Mouse (Mus musculus) stomach, embryonic 16.5 days (tissue): ENCODE results near the gene Zfp319. TPM values are rescaled to one million over a fixed set of nuclear protein-coding genes. Genes with fewer than 3 reads are reported as not detected.

Experiments
- ATAC-seq: fragments of 200-750 bp; cut with Nextera tagmentation; 2 replicates; pipeline ENCODE4 v1.8.0; 2017; ENCODE audit warnings: moderate number of reproducible peaks, moderate TSS enrichment; ENCODE audit not compliant: insufficient read depth, low FRiP score
- H3K27ac ChIP-seq: fragments of 300-500 bp; sonication (generic); 2 replicates; pipeline ENCODE4 v1.5.1; 2014; ENCODE audit warnings: low read length
- H3K27me3 ChIP-seq: fragments of 300-500 bp; sonication (generic); 2 replicates; pipeline ENCODE4 v1.6.1; 2014; ENCODE audit warnings: low read length, control low read depth, mixed read lengths; ENCODE audit not compliant: control insufficient read depth, insufficient read depth
- H3K36me3 ChIP-seq: fragments of 300-500 bp; sonication (generic); 2 replicates; pipeline ENCODE4 v1.6.1; 2014; ENCODE audit warnings: low read length; ENCODE audit not compliant: control insufficient read depth, insufficient read depth
- H3K4me1 ChIP-seq: fragments of 300-500 bp; sonication (generic); 2 replicates; pipeline ENCODE4 v1.6.1; 2014; ENCODE audit warnings: low read length, control low read depth, mixed read lengths; ENCODE audit not compliant: control insufficient read depth, insufficient read depth
- H3K4me2 ChIP-seq: fragments of 300-500 bp; sonication (generic); 2 replicates; pipeline ENCODE4 v1.6.1; 2014; ENCODE audit warnings: low read depth, low read length, mixed read lengths
- H3K4me3 ChIP-seq: fragments of 300-500 bp; sonication (generic); replicated peaks from 2 replicates; pipeline ENCODE4 v1.5.1; 2014; ENCODE audit warnings: mild to moderate bottlenecking, low read length
- H3K9ac ChIP-seq: fragments of 300-500 bp; sonication (generic); 2 replicates; pipeline ENCODE4 v1.6.1; 2014; ENCODE audit warnings: low read length
- H3K9me3 ChIP-seq: fragments of 300-500 bp; sonication (generic); replicated peaks from 2 replicates; pipeline ENCODE4 v1.6.1; 2016; ENCODE audit warnings: low read length, control low read depth; ENCODE audit not compliant: control insufficient read depth
- WGBS: fragments of 180-500 bp; shearing (Covaris S2); extraction: QIAGEN DNeasy Blood & Tissue Kit; methylation state at CpG from one replicate; pipeline ENCODE4 v1.1.7; 2014; 5-methylcytosine and 5-hydroxymethylcytosine counted together
- polyA plus RNA-seq: library from polyadenylated mRNA; unstranded; fragments of >200 nt; fragmentation: Nextera tagmentation; extraction: Ambion mirVana; gene quantifications from 2 replicates; pipeline ENCODE4 v1.2.1, GENCODE M21; 2015

Gene Zfp319
- polyA plus RNA-seq, 1 experiment from 2014 or later, result 7.0 TPM

- WGBS, result 57% methylated on average over 12 of the region's 12 CpGs
- H3K27ac ChIP-seq, result no peak overlapping the region
Observed at GRCm38 (mm10) chr8:95373389-95374002, 41.7 kb upstream of the Zfp319 start.

DNA sequence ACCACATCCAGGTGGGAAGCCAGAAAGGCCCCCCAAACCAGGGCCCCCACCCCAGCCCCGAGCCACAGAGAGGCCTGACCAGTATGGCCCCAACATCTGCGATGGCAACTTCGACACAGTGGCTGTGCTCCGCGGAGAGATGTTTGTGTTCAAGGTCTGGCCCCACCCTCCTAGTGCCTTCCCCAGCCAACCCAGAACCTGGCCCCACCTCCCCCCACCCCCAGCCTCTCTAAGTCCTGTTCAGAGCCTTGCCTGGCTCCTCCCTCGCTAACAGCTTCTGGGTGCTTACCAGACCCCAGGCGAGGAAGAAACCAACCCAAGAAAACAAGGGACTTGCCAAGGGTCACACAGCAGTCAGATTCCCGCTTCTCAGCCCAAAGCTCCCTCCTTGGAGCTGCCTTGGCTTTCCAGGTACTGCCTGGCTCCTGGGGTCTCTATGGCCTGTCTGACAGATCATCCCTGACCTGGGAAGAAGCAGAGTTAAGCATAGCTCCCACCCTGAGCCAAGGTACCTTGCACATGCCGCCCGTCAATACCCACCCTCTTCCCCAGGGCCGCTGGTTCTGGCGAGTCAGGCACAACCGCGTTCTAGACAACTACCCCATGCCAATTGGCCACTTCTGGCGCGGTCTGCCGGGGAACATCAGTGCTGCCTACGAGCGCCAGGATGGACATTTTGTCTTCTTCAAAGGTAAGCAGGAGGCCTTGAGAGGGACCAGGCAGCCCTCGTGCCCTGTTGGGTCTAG is 38.0 kb upstream of the Zfp319 start:
- peaks cover 18% of the 10 kb centered on the region for H3K4me1 ChIP-seq
- H3K36me3 ChIP-seq, result no peaks in the 10 kb centered on the region; the same call in 1 of the 2 replicates
- H3K9ac ChIP-seq, result peak overlapping the region; percentile 72
- WGBS, result 44% methylated on average over 20 of the region's 20 CpGs
- ATAC-seq, result peak; percentile 84
- no peaks in the 10 kb centered on the region for H3K27me3 ChIP-seq
- peak overlapping the region; percentile 33 for H3K4me3 ChIP-seq
- no peaks in the 10 kb centered on the region for H3K9me3 ChIP-seq
- H3K27ac ChIP-seq, result peak overlapping the region; percentile 33; the same call in 1 of the 2 replicates
- H3K4me2 ChIP-seq, result peak overlapping the region; percentile 50

More at GRCm38 (mm10) chr8:95373389-95374002, 41.7 kb upstream of the Zfp319 start:
- H3K27me3 ChIP-seq, result no peaks in the 10 kb centered on the region
- no peaks in the 10 kb centered on the region for H3K9me3 ChIP-seq
- no peak overlapping the region for H3K4me3 ChIP-seq
- no peak overlapping the region for H3K4me2 ChIP-seq
- ATAC-seq, result no peak
- 0 out of 2 replicates have a peak overlapping the region, but pooled peaks have one; percentile 32 for H3K9ac ChIP-seq
- peaks cover 43% of the 10 kb centered on the region for H3K4me1 ChIP-seq
- no peaks in the 10 kb centered on the region; the same call in 1 of the 2 replicates for H3K36me3 ChIP-seq

DNA sequence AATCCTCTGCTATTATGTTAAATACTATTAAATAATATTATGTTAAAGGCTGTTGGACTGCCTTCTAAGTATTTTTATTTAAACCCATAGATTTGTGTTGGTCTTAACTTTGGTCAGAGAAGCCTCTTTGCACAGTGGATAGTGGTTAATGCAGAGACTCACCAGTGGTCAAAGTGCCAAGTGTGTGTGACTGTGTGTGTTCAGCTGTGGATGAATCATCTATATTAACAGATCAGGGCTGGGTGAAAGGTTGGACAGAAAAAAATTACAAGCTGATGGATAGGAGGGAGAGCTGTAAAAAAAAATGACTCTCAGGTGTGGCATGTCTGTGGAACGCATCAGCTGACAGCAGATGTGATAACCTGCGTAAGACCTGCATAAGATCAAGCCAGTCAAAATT is 32.1 kb upstream of the Zfp319 start:
- 95% methylated on average over 2 of the region's 2 CpGs for WGBS
- H3K4me1 ChIP-seq, result peaks cover 18% of the 10 kb centered on the region
- ATAC-seq, result no peak
- H3K4me2 ChIP-seq, result no peak overlapping the region
- H3K9me3 ChIP-seq, result no peaks in the 10 kb centered on the region
- H3K36me3 ChIP-seq, result no peaks in the 10 kb centered on the region
- H3K27ac ChIP-seq, result no peak overlapping the region
- no peaks in the 10 kb centered on the region for H3K27me3 ChIP-seq
- H3K4me3 ChIP-seq, result no peak overlapping the region
- H3K9ac ChIP-seq, result no peak overlapping the region

DNA sequence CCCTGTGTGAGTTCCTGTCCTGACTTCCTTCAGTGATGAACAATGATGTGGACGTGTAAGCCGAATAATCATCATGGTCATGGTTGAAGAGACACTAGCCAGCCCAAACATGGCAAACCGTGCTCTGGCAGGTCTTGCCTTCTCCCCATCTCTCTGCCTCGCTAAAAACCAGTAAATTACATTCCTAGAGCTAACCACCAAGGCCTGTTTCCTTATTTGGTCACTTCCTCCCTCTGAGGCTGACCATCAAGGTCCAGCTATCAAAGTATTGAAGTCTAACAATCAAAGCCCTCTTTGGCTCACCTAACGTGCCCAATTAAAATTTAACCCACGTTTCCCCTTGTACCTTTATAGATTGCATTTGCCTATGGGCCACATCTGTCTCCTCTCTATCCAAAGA is 30.5 kb upstream of the Zfp319 start:
- Histone ChIP-seq H3K36me3 (no peaks in the 10 kb centered on the region), H3K27ac (no peak overlapping the region), H3K9ac (no peak overlapping the region), H3K4me2 (no peak overlapping the region), H3K4me1 (peaks cover 22% of the 10 kb centered on the region), H3K9me3 (no peaks in the 10 kb centered on the region), H3K27me3 (no peaks in the 10 kb centered on the region), H3K4me3 (no peak overlapping the region)
- ATAC-seq, result no peak
- 54% methylated on average over 6 of the region's 6 CpGs for WGBS

DNA sequence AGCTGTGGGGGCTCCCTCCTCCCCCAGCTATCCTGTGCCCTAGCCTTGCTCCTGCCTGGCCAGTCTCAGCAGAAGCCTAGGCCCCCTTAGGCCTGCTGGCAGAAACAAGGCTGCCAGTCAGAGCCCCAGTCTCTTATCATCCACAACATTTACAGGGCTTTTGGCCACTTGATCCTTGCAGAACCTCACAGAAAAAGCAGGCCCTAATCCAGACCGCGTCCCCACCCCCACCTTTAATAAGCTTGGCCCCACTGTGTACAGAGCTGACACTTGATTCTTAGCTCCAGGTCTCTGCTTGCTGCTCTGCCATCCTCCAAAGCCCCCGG is 29.2 kb upstream of the Zfp319 start:
- H3K9ac ChIP-seq, result peak overlapping the region; percentile 34; the same call in 1 of the 2 replicates
- peaks cover 22% of the 10 kb centered on the region for H3K4me1 ChIP-seq
- no peak; the same call in 1 of the 2 replicates for ATAC-seq
- H3K4me2 ChIP-seq, result no peak overlapping the region
- H3K4me3 ChIP-seq, result no peak overlapping the region
- 58% methylated on average over 3 of the region's 3 CpGs for WGBS
- peak overlapping the region; percentile 78; the same call in 1 of the 2 replicates for H3K27ac ChIP-seq
- H3K9me3 ChIP-seq, result no peaks in the 10 kb centered on the region
- no peaks in the 10 kb centered on the region for H3K27me3 ChIP-seq
- H3K36me3 ChIP-seq, result no peaks in the 10 kb centered on the region

- Histone ChIP-seq H3K27ac (peak overlapping the region; percentile 78), H3K27me3 (no peaks in the 10 kb centered on the region), H3K9me3 (no peaks in the 10 kb centered on the region), H3K4me3 (no peak overlapping the region), H3K4me1 (peaks cover 22% of the 10 kb centered on the region), H3K4me2 (no peak overlapping the region), H3K9ac (peak overlapping the region; percentile 57), H3K36me3 (no peaks in the 10 kb centered on the region)
- no peak for ATAC-seq
- WGBS, result 45% methylated on average over 7 of the region's 7 CpGs
Observed at GRCm38 (mm10) chr8:95360181-95361015, 28.6 kb upstream of the Zfp319 start.

GRCm38 (mm10) chr8:95358550-95359411 is 27.0 kb upstream of the Zfp319 start:
- Histone ChIP-seq H3K4me1 (peaks cover 24% of the 10 kb centered on the region), H3K27me3 (no peaks in the 10 kb centered on the region)
- WGBS, result 32% methylated on average over 8 of the region's 8 CpGs

DNA sequence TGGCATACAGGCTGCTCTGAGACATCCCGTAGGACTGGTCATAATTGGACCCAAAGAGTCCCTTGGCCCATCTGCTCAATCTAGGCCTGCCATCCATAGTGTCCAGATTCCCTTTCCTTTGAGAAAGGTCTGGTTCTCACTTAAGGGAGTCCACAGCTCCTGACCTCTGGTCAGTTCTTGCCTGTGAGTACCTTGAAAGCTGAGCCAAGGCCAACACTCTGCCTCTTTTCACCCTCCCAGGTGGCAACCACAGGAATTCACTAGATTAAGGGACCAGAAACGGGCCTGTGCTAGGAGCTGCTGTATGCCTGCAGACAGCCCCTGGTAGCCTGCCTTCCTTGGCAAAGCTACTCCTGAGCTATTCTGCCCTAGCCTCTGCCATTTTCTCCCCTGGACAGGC is 22.9 kb upstream of the Zfp319 start:
- WGBS, result 77% methylated on average over 2 of the region's 2 CpGs

More at GRCm38 (mm10) chr8:95358550-95359411, 27.0 kb upstream of the Zfp319 start:
- Histone ChIP-seq H3K4me3 (no peak overlapping the region), H3K9ac (no peak overlapping the region), H3K4me2 (no peak overlapping the region), H3K36me3 (no peaks in the 10 kb centered on the region), H3K27ac (peak overlapping the region; percentile 78), H3K9me3 (no peaks in the 10 kb centered on the region)
- ATAC-seq, result peak; percentile 71; the same call in 1 of the 2 replicates

More for the DNA sequence above, 22.9 kb upstream of the Zfp319 start:
- no peaks in the 10 kb centered on the region for H3K36me3 ChIP-seq
- ATAC-seq, result no peak
- no peaks in the 10 kb centered on the region for H3K9me3 ChIP-seq
- no peak overlapping the region for H3K27ac ChIP-seq
- H3K4me2 ChIP-seq, result peak overlapping the region; percentile 93; the same call in 1 of the 2 replicates
- H3K9ac ChIP-seq, result 0 out of 2 replicates have a peak overlapping the region, but pooled peaks have one; percentile 14
- H3K4me1 ChIP-seq, result peaks cover 16% of the 10 kb centered on the region
- H3K4me3 ChIP-seq, result no peak overlapping the region
- 0 out of 2 replicates have a peak, but pooled peaks cover 3% of the 10 kb centered on the region for H3K27me3 ChIP-seq
